Mouse (Mus musculus) stomach, postnatal 0 days (tissue): ENCODE measurements around the gene Pkp4. TPM values are rescaled to one million over a fixed set of nuclear protein-coding genes. Genes with fewer than 3 reads are reported as not detected.

Source experiments
- ATAC-seq: fragments of 200-750 bp; cut with Nextera tagmentation; 2 replicates; pipeline ENCODE4 v1.8.0; 2017; ENCODE audit not compliant: low FRiP score, low TSS enrichment
- DNase-seq: peaks from one replicate; pipeline ENCODE4 v3.0.0-alpha.2; 2016; ENCODE audit warnings: low spot score
- H3K27ac ChIP-seq: fragments of 300-500 bp; sonication (generic); replicated peaks from 2 replicates; pipeline ENCODE4 v1.5.1; 2014; ENCODE audit warnings: mild to moderate bottlenecking, control low read depth
- H3K27me3 ChIP-seq: fragments of 300-500 bp; sonication (generic); 2 replicates; pipeline ENCODE4 v1.6.1; 2014; ENCODE audit warnings: low read length; ENCODE audit not compliant: control insufficient read depth, insufficient read depth
- H3K36me3 ChIP-seq: fragments of 300-500 bp; sonication (generic); 2 replicates; pipeline ENCODE4 v1.6.1; 2014; ENCODE audit warnings: low read length, mixed read lengths; ENCODE audit not compliant: control insufficient read depth, insufficient read depth
- H3K4me1 ChIP-seq: fragments of 300-500 bp; sonication (generic); replicated peaks from 2 replicates; pipeline ENCODE4 v1.6.1; 2014; ENCODE audit warnings: antibody characterized with exemption; ENCODE audit not compliant: control insufficient read depth, insufficient read depth
- H3K4me2 ChIP-seq: fragments of 300-500 bp; sonication (generic); replicated peaks from 2 replicates; pipeline ENCODE4 v1.6.1; 2014; ENCODE audit warnings: low read depth, mild to moderate bottlenecking, control low read depth, moderate library complexity
- H3K4me3 ChIP-seq: fragments of 300-500 bp; sonication (generic); 2 replicates; pipeline ENCODE4 v1.5.1; 2014; ENCODE audit warnings: low read depth, low read length, control low read depth
- H3K9ac ChIP-seq: fragments of 300-500 bp; sonication (generic); 2 replicates; pipeline ENCODE4 v1.6.1; 2014; ENCODE audit warnings: mild to moderate bottlenecking, low read length, control low read depth, mixed read lengths
- H3K9me3 ChIP-seq: fragments of 300-500 bp; sonication (generic); 2 replicates; pipeline ENCODE4 v1.6.1; 2016; ENCODE audit warnings: low read length; ENCODE audit not compliant: control insufficient read depth
- CTCF ChIP-seq: IDR thresholded peaks from 2 replicates; pipeline ENCODE4 v1.5.1; 2016; ENCODE audit warnings: antibody characterized with exemption, low read depth, mild to moderate bottlenecking, moderate library complexity
- EP300 ChIP-seq: optimal IDR thresholded peaks from 2 replicates; pipeline ENCODE3; 2016; ENCODE audit warnings: antibody characterized with exemption
- WGBS: fragments of 180-500 bp; shearing (Covaris S2); extraction: QIAGEN DNeasy Blood & Tissue Kit; methylation state at CpG from one replicate; pipeline ENCODE4 v1.1.7; 2014; 5-methylcytosine and 5-hydroxymethylcytosine counted together
- polyA plus RNA-seq: library from polyadenylated mRNA; unstranded; fragments of >200 nt; fragmentation: Nextera tagmentation; extraction: Ambion mirVana; gene quantifications from 2 replicates; pipeline ENCODE4 v1.2.1, GENCODE M21; 2015

Pkp4 gene
- polyA plus RNA-seq, 1 experiment from 2014 or later: 16.9 TPM

DNA sequence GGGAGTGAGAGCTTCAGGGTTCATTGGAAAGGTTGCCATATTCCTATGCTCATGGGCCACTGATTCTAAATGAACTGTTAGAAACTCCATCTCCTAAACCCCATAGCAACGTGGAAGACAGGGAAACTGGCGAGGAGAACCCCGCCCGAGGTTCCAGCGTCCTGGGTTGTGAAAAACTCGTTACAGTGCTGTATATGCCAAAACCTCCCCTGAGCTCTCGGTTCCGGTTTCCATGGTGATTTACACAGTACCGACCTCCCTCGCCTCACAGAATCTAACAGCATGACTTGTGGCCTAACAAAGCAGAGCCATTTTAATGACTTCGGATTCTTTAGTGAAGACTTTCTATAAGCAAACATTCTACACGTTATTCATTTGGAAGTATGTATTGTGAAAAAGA is 141.0 kb downstream of the Pkp4 start:
- H3K36me3 ChIP-seq: no peaks in the 10 kb centered on the region; the same call in none of the 2 replicates
- no peak overlapping the region for H3K4me2 ChIP-seq
- no peak for TF ChIP-seq EP300
- no peak for TF ChIP-seq CTCF
- DNase-seq (no peak), ATAC-seq (no peak)
- no peak overlapping the region for H3K27ac ChIP-seq
- 36% methylated on average over 12 of the region's 12 CpGs for WGBS
- H3K9ac ChIP-seq: no peak overlapping the region
- no peaks in the 10 kb centered on the region for H3K4me1 ChIP-seq
- no peak overlapping the region for H3K4me3 ChIP-seq
- no peaks in the 10 kb centered on the region for H3K27me3 ChIP-seq
- H3K9me3 ChIP-seq: no peaks in the 10 kb centered on the region

DNA sequence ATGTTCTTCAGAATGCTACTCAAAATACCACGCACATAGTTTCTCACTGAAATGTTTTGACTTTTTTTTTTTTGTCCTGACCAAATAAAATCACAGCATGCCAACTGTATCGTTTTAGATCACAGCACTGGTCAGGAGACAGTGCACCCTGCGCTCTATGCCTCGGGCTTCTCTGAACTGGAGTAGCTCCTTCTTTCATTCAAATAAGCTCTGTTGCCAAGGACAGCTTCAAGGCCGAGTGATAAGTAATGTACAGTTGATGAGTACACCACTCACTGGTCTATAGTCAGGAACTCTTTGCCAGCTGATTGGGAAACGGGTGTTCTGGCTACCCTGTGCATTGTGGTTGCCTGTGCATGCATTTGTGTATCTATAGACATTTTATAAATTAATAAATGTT is 141.8 kb downstream of the Pkp4 start:
- Histone ChIP-seq H3K4me1 (no peaks in the 10 kb centered on the region), H3K9me3 (no peaks in the 10 kb centered on the region), H3K4me3 (no peak overlapping the region), H3K9ac (no peak overlapping the region), H3K27me3 (no peaks in the 10 kb centered on the region), H3K4me2 (no peak overlapping the region), H3K36me3 (no peaks in the 10 kb centered on the region; the same call in none of the 2 replicates), H3K27ac (no peak overlapping the region)
- WGBS: 74% methylated on average over 6 of the region's 6 CpGs
- no peak for TF ChIP-seq CTCF
- no peak for TF ChIP-seq EP300
- ATAC-seq (no peak), DNase-seq (no peak)

DNA sequence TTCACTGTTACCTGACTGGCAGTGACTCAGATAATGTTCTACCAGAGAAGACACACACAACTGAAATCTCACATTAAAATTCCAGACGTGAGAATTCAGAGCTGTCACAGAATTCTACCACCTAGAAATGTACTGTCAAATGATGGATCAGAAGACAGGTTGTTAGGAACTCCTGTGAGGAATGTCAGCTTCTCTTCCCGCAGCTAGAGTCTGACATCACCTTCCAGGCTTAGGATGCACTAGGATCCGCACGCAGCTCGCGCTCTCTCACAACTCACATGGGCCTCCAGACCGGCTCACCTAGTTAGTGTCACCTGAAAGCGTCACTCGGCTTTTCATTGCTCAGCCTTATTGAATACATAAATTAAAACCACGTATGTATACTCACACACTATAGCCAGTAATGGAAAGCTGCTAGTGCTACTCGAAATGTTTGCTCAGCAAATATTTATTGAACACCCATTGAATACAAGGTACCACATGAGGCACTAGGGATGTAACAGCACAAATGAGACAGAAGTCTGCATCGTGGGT is 142.9 kb downstream of the Pkp4 start:
- H3K4me1 ChIP-seq: no peaks in the 10 kb centered on the region
- H3K36me3 ChIP-seq: peaks cover 6% of the 10 kb centered on the region
- ATAC-seq (peak; percentile 71), DNase-seq (no peak)
- no peaks in the 10 kb centered on the region for H3K9me3 ChIP-seq
- H3K4me3 ChIP-seq: no peak overlapping the region
- no peak overlapping the region for H3K9ac ChIP-seq
- no peak for TF ChIP-seq CTCF
- H3K27ac ChIP-seq: no peak overlapping the region
- WGBS: 58% methylated on average over 12 of the region's 12 CpGs
- no peak overlapping the region for H3K4me2 ChIP-seq
- no peaks in the 10 kb centered on the region for H3K27me3 ChIP-seq

DNA sequence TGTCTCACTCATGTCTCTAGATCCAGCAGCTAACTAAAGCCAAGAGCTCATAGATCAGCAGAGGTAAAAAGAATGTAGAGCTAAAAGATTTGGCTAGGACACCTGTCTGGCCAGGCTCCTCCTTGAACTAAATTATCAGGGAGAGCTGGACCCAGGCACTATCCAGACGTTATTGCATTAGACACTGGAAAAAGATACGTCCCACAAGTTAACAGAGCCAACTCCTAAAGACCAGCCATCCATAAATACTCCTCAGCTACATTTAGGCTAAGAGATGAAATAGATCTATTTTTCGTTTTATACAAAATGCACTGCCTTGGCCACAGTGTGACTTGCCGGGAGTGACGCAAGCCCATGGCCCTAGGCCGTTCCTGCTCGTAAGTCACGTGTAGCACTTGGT is 146.7 kb downstream of the Pkp4 start:
- Histone ChIP-seq H3K27ac (no peak overlapping the region), H3K4me3 (no peak overlapping the region), H3K4me2 (no peak overlapping the region), H3K4me1 (no peaks in the 10 kb centered on the region), H3K36me3 (peaks cover 6% of the 10 kb centered on the region), H3K27me3 (no peaks in the 10 kb centered on the region), H3K9me3 (no peaks in the 10 kb centered on the region), H3K9ac (no peak overlapping the region)
- DNase-seq (no peak), ATAC-seq (peak; percentile 65)
- WGBS: 82% methylated on average over 8 of the region's 8 CpGs
- TF ChIP-seq EP300: no peak
- TF ChIP-seq CTCF: no peak

DNA sequence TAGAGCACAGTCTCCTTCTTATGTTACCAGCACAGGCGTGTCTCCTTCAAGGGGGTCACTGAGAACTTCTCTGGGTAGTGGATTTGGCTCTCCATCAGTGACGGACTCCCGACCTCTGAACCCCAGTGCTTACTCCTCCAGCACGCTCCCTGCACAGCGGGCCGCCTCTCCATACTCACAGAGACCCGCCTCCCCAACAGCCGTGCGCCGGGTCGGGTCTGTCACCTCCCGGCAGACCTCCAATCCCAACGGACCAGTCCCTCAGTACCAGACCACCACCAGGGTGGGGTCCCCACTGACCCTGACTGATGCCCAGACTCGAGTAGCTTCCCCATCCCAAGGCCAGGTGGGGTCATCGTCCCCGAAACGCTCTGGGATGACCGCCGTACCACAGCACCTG is 147.4 kb downstream of the Pkp4 start:
- DNase-seq: no peak
- TF ChIP-seq EP300 (no peak), CTCF (no peak)
- no peaks in the 10 kb centered on the region for H3K27me3 ChIP-seq
- peaks cover 6% of the 10 kb centered on the region for H3K36me3 ChIP-seq
- WGBS: 92% methylated on average over 19 of the region's 19 CpGs
- ATAC-seq: no peak
- H3K4me1 ChIP-seq: no peaks in the 10 kb centered on the region
- no peak overlapping the region for H3K27ac ChIP-seq
- H3K9ac ChIP-seq: no peak overlapping the region
- no peak overlapping the region for H3K4me2 ChIP-seq
- H3K9me3 ChIP-seq: no peaks in the 10 kb centered on the region
- H3K4me3 ChIP-seq: no peak overlapping the region

DNA sequence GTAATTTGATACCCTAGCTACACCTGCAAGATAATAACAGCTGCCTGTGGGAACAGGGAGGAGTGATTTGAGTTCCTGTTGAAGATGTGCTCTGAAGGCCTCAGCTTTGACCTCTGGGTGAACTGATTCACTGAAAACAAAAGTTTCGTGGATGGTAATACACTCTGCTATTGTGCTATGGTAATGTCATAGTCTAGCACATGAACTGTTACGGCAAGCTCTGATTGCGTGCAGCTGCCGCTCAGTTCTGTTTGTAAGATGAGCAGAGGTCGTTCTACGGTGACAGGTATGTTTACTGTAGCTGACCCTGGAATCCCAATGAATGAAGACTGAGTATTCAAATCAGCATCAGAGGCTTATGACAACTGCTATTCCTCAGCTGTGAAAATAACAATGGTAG is 152.6 kb downstream of the Pkp4 start:
- Histone ChIP-seq H3K9ac (no peak overlapping the region), H3K9me3 (no peaks in the 10 kb centered on the region), H3K27ac (no peak overlapping the region), H3K4me3 (no peak overlapping the region), H3K36me3 (peaks cover 4% of the 10 kb centered on the region), H3K27me3 (no peaks in the 10 kb centered on the region), H3K4me1 (no peaks in the 10 kb centered on the region), H3K4me2 (no peak overlapping the region)
- ATAC-seq (no peak), DNase-seq (no peak)
- TF ChIP-seq CTCF (no peak), EP300 (no peak)
- 55% methylated on average over 6 of the region's 6 CpGs for WGBS
